Mouse (Mus musculus) liver, adult 2 months (tissue): ENCODE data around the gene Fgf18. TPM values are rescaled to one million over a fixed set of nuclear protein-coding genes. Genes with fewer than 3 reads are reported as not detected.

Experiments
- DNase-seq: peaks from one replicate; pipeline ENCODE4 v3.0.0-alpha.2; 2011; ENCODE audit warnings: low read depth, low spot score; ENCODE audit errors: extremely low read depth
- H3K27ac ChIP-seq: fragments of 200-500 bp; replicated peaks from 2 replicates; pipeline ENCODE4 v1.5.1; 2012; ENCODE audit warnings: low read depth, mild to moderate bottlenecking, control low read depth, inconsistent platforms, low read length; ENCODE audit not compliant: insufficient read depth
- H3K27me3 ChIP-seq: fragments of 200-500 bp; 2 replicates; pipeline ENCODE4 v1.6.1; 2012; ENCODE audit warnings: mild to moderate bottlenecking, moderate library complexity, low read length, inconsistent platforms; ENCODE audit not compliant: control insufficient read depth, insufficient read depth
- H3K36me3 ChIP-seq: fragments of 200-500 bp; 2 replicates; pipeline ENCODE4 v1.6.1; 2012; ENCODE audit warnings: low read length, inconsistent platforms; ENCODE audit not compliant: control insufficient read depth, insufficient read depth
- H3K4me1 ChIP-seq: fragments of 200-500 bp; 2 replicates; pipeline ENCODE4 v1.6.1; 2011; ENCODE audit warnings: low read length; ENCODE audit not compliant: control insufficient read depth, insufficient read depth
- H3K4me3 ChIP-seq: fragments of 200-500 bp; 2 replicates; pipeline ENCODE4 v1.5.1; 2011; ENCODE audit warnings: low read depth, mild to moderate bottlenecking, control low read depth, low read length, moderate library complexity; ENCODE audit not compliant: insufficient read depth
- H3K79me2 ChIP-seq: fragments of 200-500 bp; 2 replicates; pipeline ENCODE4 v1.6.1; 2012; ENCODE audit warnings: inconsistent platforms, mild to moderate bottlenecking, low read length, moderate library complexity; ENCODE audit not compliant: control insufficient read depth, insufficient read depth
- H3K9ac ChIP-seq: fragments of 200-500 bp; 2 replicates; pipeline ENCODE4 v1.6.1; 2012; ENCODE audit warnings: low read depth, mild to moderate bottlenecking, control low read depth, inconsistent platforms, low read length
- CTCF ChIP-seq: fragments of 200-500 bp; IDR thresholded peaks from 2 replicates; pipeline ENCODE4 v1.5.1; 2011; ENCODE audit warnings: low read depth, low read length, control low read depth
- POLR2A ChIP-seq: fragments of 200-500 bp; IDR thresholded peaks from 2 replicates; pipeline ENCODE4 v1.6.1; 2011; ENCODE audit warnings: low read length, control low read depth; ENCODE audit not compliant: insufficient read depth; ENCODE audit errors: extremely low read depth
- WGBS: fragments of 180-500 bp; shearing (Covaris S2); methylation state at CpG from one replicate; pipeline ENCODE4 v1.1.7; 2018; 5-methylcytosine and 5-hydroxymethylcytosine counted together
- polyA plus RNA-seq: library from polyadenylated mRNA; depleted of rRNA; stranded (reverse); fragments of >200 nt; gene quantifications from 2 replicates; pipeline ENCODE4 v1.2.3, GENCODE M21; 2012
- total RNA-seq: library from RNA; depleted of rRNA; stranded (reverse); fragments of >200 nt; gene quantifications from 2 replicates; pipeline ENCODE4 v1.2.3, GENCODE M21; 2014

Fgf18 gene
- total and polyA plus RNA-seq, 2 experiments: not detected

- Histone ChIP-seq H3K79me2 (no peaks in the 10 kb centered on the region), H3K27me3 (no peaks in the 10 kb centered on the region), H3K9ac (no peak overlapping the region), H3K36me3 (no peaks in the 10 kb centered on the region), H3K27ac (no peak overlapping the region), H3K4me1 (no peaks in the 10 kb centered on the region), H3K4me3 (no peak overlapping the region)
- WGBS: 76% methylated on average over 3 of the region's 3 CpGs
- DNase-seq: no peak
- TF ChIP-seq CTCF: no peak
These were observed 66.0 kb downstream of the Fgf18 start for GRCm38 (mm10) chr11:33081175-33081574.

GRCm38 (mm10) chr11:33080046-33080808 lies 67.0 kb downstream of the Fgf18 start:
- WGBS: 52% methylated on average over 16 of the region's 16 CpGs
- TF ChIP-seq POLR2A (no peak), CTCF (no peak)
- Histone ChIP-seq H3K27ac (no peak overlapping the region), H3K27me3 (no peaks in the 10 kb centered on the region), H3K36me3 (no peaks in the 10 kb centered on the region), H3K79me2 (no peaks in the 10 kb centered on the region), H3K4me3 (no peak overlapping the region), H3K9ac (no peak overlapping the region), H3K4me1 (no peaks in the 10 kb centered on the region)
- no peak for DNase-seq

- TF ChIP-seq CTCF (no peak), POLR2A (no peak)
- Histone ChIP-seq H3K79me2 (no peaks in the 10 kb centered on the region), H3K27me3 (no peaks in the 10 kb centered on the region), H3K4me1 (no peaks in the 10 kb centered on the region), H3K27ac (no peak overlapping the region), H3K9ac (no peak overlapping the region), H3K36me3 (no peaks in the 10 kb centered on the region), H3K4me3 (no peak overlapping the region)
- 55% methylated on average over 6 of the region's 6 CpGs for WGBS
- no peak for DNase-seq
These were observed 67.8 kb downstream of the Fgf18 start for GRCm38 (mm10) chr11:33079424-33079823.

GRCm38 (mm10) chr11:33078036-33078435 lies 69.2 kb downstream of the Fgf18 start:
- Histone ChIP-seq H3K27ac (no peak overlapping the region), H3K79me2 (no peaks in the 10 kb centered on the region; the same call in 1 of the 2 replicates), H3K27me3 (no peaks in the 10 kb centered on the region), H3K4me3 (no peak overlapping the region), H3K36me3 (no peaks in the 10 kb centered on the region), H3K4me1 (no peaks in the 10 kb centered on the region), H3K9ac (no peak overlapping the region)
- no peak for DNase-seq
- WGBS: 37% methylated on average over 7 of the region's 7 CpGs
- no peak for TF ChIP-seq CTCF
- no peak for TF ChIP-seq POLR2A

- 60% methylated on average over 8 of the region's 8 CpGs for WGBS
- DNase-seq: no peak
- Histone ChIP-seq H3K36me3 (no peaks in the 10 kb centered on the region), H3K4me1 (no peaks in the 10 kb centered on the region), H3K9ac (no peak overlapping the region), H3K79me2 (no peaks in the 10 kb centered on the region; the same call in 1 of the 2 replicates), H3K27me3 (no peaks in the 10 kb centered on the region), H3K27ac (no peak overlapping the region), H3K4me3 (no peak overlapping the region)
- TF ChIP-seq CTCF (no peak), POLR2A (no peak)
These were observed 71.9 kb downstream of the Fgf18 start for GRCm38 (mm10) chr11:33075293-33075692.

GRCm38 (mm10) chr11:33074541-33074940 lies 72.7 kb downstream of the Fgf18 start:
- Histone ChIP-seq H3K4me3 (no peak overlapping the region), H3K27me3 (no peaks in the 10 kb centered on the region), H3K27ac (no peak overlapping the region), H3K4me1 (no peaks in the 10 kb centered on the region), H3K36me3 (no peaks in the 10 kb centered on the region), H3K9ac (no peak overlapping the region), H3K79me2 (no peaks in the 10 kb centered on the region; the same call in 1 of the 2 replicates)
- TF ChIP-seq POLR2A: no peak
- TF ChIP-seq CTCF: no peak
- 59% methylated on average over 7 of the region's 7 CpGs for WGBS
- no peak for DNase-seq
